Mouse (Mus musculus): ENCODE measurements around the gene Grik4. TPM values are rescaled to one million over a fixed set of nuclear protein-coding genes. Genes with fewer than 3 reads are reported as not detected.

Grik4 gene
- not detected for total RNA-seq (2023)

DNA sequence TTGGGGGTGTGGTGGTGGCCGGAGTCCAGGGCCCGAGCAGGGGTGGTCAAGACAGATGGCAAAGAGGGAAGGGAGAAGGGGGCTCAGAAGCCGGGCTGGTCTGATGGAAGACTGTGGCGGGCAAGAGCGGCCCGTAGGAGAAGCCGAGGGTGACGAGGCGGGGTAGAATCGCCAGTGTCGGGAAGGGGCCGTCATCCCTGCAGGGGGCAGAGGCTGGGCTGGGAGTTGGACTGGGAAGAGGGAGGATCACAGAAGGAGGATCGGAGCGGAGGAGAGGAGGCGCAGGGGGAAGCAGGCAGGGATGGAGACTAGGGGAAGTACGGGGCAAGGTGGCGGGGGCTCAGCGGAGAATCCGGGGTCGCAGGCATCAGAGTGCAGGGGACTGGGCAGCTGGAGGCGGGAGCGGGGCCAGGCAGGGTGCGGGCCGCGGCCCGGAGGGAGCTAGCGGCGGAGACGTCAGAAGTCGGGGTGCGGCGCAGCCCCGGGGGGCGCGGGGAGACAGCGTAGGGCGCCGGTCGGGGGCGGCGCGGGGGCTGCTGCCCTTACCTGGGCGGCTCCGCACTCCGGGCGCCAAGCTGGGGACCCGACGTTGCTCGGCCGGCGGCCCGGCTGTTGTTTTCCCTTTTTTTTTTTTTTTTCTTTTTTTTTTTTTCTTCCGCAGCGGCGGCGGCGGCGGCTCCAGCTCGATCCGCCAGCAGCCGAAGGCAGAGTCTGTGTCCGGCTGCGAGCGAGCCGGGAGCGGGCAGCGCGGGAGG, at the start of gene Grik4:
Gene Grik4 (minus strand): TSS at position 713 of the 755 bp plus-strand sequence.

DNA sequence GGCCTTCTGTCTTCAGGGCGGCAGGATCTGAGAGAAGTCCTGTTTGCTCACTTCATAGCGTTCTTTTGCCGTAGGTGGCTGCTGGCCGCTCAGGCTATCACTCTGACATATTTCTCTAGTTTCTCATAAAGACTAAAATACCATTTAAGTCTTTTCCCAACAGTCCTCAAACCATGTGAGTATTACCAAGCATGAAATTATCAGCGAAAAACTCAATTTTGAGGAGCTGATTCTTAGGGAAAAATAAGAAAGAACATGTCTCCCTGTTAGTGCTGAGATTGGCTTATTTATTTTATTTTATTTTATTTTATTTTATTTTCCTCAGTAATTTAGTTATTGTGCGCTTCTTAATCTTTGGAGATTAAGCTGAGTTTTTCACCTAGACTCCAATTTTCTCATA, 436.6 kb downstream of the Grik4 start, which contains the start of gene Tbcel:
Gene Tbcel (minus strand): TSS at position 101 of the 400 bp plus-strand sequence.

Other genes with a start within 250 kb of the Grik4 start
- gene Arhgef12, start 162.7 kb upstream of the Grik4 start, total RNA-seq (2023): 9.7 TPM
- not detected for gene Tmem136, start 172.1 kb upstream of the Grik4 start, total RNA-seq (2023)

All from CD8-positive naive resting alpha-beta T cell, adult 57 days (primary cell).